Mouse (Mus musculus): ENCODE measurements around the gene Trim47. TPM values are rescaled to one million over a fixed set of nuclear protein-coding genes. Genes with fewer than 3 reads are reported as not detected.
"Not testable (repeated sequence)": the region's sequence is repeated elsewhere in the genome, so short reads cannot be mapped to it uniquely, and the experiment has no call there.

Gene Trim47
- polyA plus RNA-seq, 1 experiment: 27.6 TPM

DNA sequence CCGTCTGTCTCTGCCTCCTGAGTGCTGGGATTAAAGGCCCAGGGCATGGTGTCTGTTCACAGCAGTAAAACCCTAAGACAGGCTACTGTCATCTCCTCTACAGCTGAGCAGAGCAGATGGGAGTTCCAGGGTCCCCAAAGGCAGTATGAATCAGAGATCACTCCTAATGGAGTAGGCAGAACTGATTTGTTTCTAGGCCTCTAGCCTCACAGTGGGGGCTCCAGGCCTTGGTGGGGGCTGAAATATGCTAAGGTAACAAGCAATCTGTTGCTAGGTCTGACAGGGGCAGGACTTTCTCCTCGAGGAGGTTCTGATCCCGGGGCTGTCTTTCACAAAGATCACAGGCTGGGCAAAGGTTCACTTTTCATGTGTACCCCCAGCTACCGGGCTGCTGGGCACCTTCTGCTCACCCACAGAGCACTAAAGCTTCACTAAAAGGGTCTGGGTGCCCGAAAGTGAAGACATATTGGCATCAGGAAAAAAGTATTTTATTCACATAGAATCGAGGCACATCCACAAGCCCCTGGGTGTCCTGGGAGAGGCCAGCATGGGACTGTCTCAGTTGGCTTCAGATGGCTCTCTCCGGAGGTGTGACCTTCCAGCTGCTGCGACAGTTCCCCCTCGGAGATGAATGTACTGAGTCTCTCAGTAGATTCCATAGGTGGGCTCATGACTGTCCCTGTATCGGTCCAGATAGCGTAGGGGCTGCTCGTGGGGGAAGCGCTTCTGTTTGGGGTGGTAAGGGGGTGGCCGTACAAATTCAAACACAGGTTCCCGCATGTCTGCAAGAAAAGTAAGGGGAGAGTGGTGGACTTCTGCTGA, 4.5 kb upstream of the Trim47 start:
- H3K27ac ChIP-seq (ENCODE audit: control insufficient read depth, insufficient read depth, low read length): peak overlapping the region; percentile 85

DNA sequence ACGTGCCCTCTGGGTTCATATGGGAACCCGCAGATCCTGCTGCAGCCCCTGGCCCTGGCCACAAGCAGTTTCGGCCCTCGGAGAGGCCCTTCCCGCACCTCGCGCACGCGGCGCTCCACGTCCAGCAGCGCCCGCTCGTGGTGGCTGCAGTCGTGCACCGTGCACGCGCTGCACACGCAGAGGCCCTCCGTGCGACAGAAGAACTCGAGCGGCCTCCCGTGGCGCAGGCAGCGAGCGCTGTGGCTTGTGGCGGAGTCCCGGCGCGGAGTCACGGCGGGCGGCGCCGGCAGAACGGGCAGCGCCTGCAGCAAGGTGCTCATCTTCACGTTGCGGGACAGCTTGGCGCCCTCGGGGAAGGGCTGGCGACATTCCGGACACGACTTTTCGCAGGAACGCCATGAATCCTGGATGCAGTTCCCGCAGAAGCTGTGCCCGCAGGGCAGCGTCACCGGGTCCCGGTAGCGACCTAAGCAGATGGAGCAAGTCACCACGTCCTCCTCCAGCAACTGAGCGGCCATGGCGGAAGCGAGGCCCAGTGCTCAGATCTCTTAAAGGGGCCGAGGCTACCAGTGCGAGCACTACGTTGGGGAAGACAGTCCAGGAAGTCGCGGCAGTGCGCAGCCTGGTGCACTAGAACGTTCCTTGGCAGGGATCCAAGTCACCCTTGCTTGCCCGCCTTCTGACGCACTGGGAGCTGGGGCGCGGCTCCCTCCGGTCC, 3.6 kb upstream of the Trim47 start, which contains the start of gene Trim65:
Trim65 (minus strand) TSS at position 641 of the 718 bp plus-strand sequence.
- H3K27ac ChIP-seq (ENCODE audit: control insufficient read depth, insufficient read depth, low read length): peak within 1 kb of the TSS; percentile 85
- peaks cover 28% of the 10 kb centered on the region for H3K4me1 ChIP-seq (replicated peaks; ENCODE audit: control insufficient read depth, insufficient read depth, low read length)
- TF ChIP-seq CTCF (IDR thresholded peaks at IDR 0.05; ENCODE audit: borderline replicate concordance, control insufficient read depth, extremely low read depth, insufficient read depth, low read length, poor library complexity) (peak; percentile 93), POLR2A (IDR thresholded peaks at IDR 0.05; ENCODE audit: control insufficient read depth, extremely low read depth, insufficient read depth, low read length, poor library complexity) (no peak)
- peak within 1 kb of the TSS; percentile 66 for H3K4me3 ChIP-seq (ENCODE audit: control insufficient read depth, insufficient read depth, low read length)
- peaks cover 10% of the 10 kb centered on the region for H3K36me3 ChIP-seq (ENCODE audit: control insufficient read depth, insufficient read depth, low read length)
- no peaks in the 10 kb centered on the region for H3K27me3 ChIP-seq (ENCODE audit: control insufficient read depth, insufficient read depth, low read length)
- peak; percentile 87 for DNase-seq
- under 1% methylated on average over 69 of the region's 69 CpGs for WGBS

More for the DNA sequence above, 4.5 kb upstream of the Trim47 start:
- Histone ChIP-seq H3K27me3 (ENCODE audit: control insufficient read depth, insufficient read depth, low read length) (no peaks in the 10 kb centered on the region), H3K36me3 (ENCODE audit: control insufficient read depth, insufficient read depth, low read length) (peaks cover 3% of the 10 kb centered on the region; the same call in 1 of the 2 replicates), H3K4me3 (ENCODE audit: control insufficient read depth, insufficient read depth, low read length) (peak overlapping the region; percentile 66), H3K4me1 (replicated peaks; ENCODE audit: control insufficient read depth, insufficient read depth, low read length) (peaks cover 28% of the 10 kb centered on the region)
- DNase-seq: no peak
- TF ChIP-seq POLR2A (IDR thresholded peaks at IDR 0.05; ENCODE audit: control insufficient read depth, extremely low read depth, insufficient read depth, low read length, poor library complexity): no peak
- TF ChIP-seq CTCF (IDR thresholded peaks at IDR 0.05; ENCODE audit: borderline replicate concordance, control insufficient read depth, extremely low read depth, insufficient read depth, low read length, poor library complexity): no peak
- WGBS: 89% methylated on average over 15 of the region's 15 CpGs

DNA sequence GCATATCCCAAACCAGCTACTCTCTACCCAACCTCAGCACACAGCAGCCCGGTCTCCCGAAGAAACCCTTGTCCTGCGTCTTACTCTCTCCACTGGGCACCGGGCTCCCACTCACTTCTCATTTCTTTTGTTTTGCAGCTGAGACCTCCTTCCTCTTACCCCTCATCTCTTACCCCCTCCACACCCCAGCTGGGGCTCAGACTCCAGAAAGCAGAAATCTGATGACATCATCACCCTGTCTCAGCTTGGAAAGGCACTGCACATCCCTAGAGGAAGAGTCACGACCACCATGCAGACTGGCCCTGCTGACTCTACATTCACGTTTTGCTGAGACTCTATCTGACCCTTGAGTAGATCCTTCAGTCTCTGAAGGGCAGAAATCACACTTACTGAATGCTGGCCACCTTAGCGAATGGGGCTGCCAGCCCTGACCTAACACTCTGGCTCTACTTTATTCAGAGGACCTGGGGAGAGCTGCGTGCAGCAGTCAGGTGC, 3.0 kb upstream of the Trim47 start:
- 5% methylated on average over 8 of the region's 8 CpGs for WGBS
- TF ChIP-seq POLR2A (IDR thresholded peaks at IDR 0.05; ENCODE audit: control insufficient read depth, extremely low read depth, insufficient read depth, low read length, poor library complexity) (no peak), CTCF (IDR thresholded peaks at IDR 0.05; ENCODE audit: borderline replicate concordance, control insufficient read depth, extremely low read depth, insufficient read depth, low read length, poor library complexity) (no peak)
- H3K27me3 ChIP-seq (ENCODE audit: control insufficient read depth, insufficient read depth, low read length): no peaks in the 10 kb centered on the region
- peak overlapping the region; percentile 18; the same call in 1 of the 2 replicates for H3K27ac ChIP-seq (ENCODE audit: control insufficient read depth, insufficient read depth, low read length)
- peaks cover 28% of the 10 kb centered on the region for H3K4me1 ChIP-seq (replicated peaks; ENCODE audit: control insufficient read depth, insufficient read depth, low read length)
- H3K4me3 ChIP-seq (ENCODE audit: control insufficient read depth, insufficient read depth, low read length): peak overlapping the region; percentile 66
- peak; percentile 31 for DNase-seq
- peaks cover 16% of the 10 kb centered on the region for H3K36me3 ChIP-seq (ENCODE audit: control insufficient read depth, insufficient read depth, low read length)

- Histone ChIP-seq H3K4me3 (ENCODE audit: control insufficient read depth, insufficient read depth, low read length) (peak overlapping the region; percentile 66), H3K27ac (ENCODE audit: control insufficient read depth, insufficient read depth, low read length) (no peak overlapping the region), H3K4me1 (replicated peaks; ENCODE audit: control insufficient read depth, insufficient read depth, low read length) (peaks cover 28% of the 10 kb centered on the region), H3K36me3 (ENCODE audit: control insufficient read depth, insufficient read depth, low read length) (peaks cover 16% of the 10 kb centered on the region), H3K27me3 (ENCODE audit: control insufficient read depth, insufficient read depth, low read length) (no peaks in the 10 kb centered on the region)
- no peak for DNase-seq
- WGBS: 79% methylated on average over 9 of the region's 9 CpGs
- TF ChIP-seq CTCF (IDR thresholded peaks at IDR 0.05; ENCODE audit: borderline replicate concordance, control insufficient read depth, extremely low read depth, insufficient read depth, low read length, poor library complexity) (no peak), POLR2A (IDR thresholded peaks at IDR 0.05; ENCODE audit: control insufficient read depth, extremely low read depth, insufficient read depth, low read length, poor library complexity) (no peak)
Observed at GRCm38 (mm10) chr11:116129091-116129790, 2.2 kb upstream of the Trim47 start.

- peaks cover 20% of the 10 kb centered on the region for H3K36me3 ChIP-seq (ENCODE audit: control insufficient read depth, insufficient read depth, low read length)
- no peak for TF ChIP-seq CTCF (IDR thresholded peaks at IDR 0.05; ENCODE audit: borderline replicate concordance, control insufficient read depth, extremely low read depth, insufficient read depth, low read length, poor library complexity)
- TF ChIP-seq POLR2A (IDR thresholded peaks at IDR 0.05; ENCODE audit: control insufficient read depth, extremely low read depth, insufficient read depth, low read length, poor library complexity): no peak
- H3K27ac ChIP-seq (ENCODE audit: control insufficient read depth, insufficient read depth, low read length): no peak overlapping the region
- no peaks in the 10 kb centered on the region for H3K27me3 ChIP-seq (ENCODE audit: control insufficient read depth, insufficient read depth, low read length)
- 93% methylated on average over 9 of the region's 9 CpGs for WGBS
- no peak overlapping the region for H3K4me3 ChIP-seq (ENCODE audit: control insufficient read depth, insufficient read depth, low read length)
- peaks cover 24% of the 10 kb centered on the region for H3K4me1 ChIP-seq (replicated peaks; ENCODE audit: control insufficient read depth, insufficient read depth, low read length)
- DNase-seq: no peak
Observed at GRCm38 (mm10) chr11:116127986-116128385, 976 bp upstream of the Trim47 start.

DNA sequence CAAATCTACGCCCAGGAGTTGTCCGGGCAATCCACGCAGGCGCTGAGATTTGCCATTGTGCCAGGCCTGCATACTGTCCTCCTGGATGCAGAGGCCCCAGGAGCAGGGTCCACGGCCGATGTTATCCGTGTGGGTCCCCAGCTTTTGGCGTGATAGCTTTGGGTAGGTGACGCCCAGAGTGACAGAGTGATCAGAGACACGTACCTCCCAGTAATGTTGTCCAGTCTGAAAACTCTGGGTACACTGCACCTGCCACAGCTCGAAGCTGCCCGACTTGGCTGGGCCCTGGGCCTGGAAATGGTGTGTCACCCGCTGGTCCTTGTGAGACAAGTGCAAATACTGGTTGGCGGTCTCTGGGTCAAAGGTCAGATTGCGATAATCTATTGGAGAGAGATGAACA, 749 bp downstream of the Trim47 start:
- WGBS: over 99% methylated on average over 15 of the region's 15 CpGs
- Histone ChIP-seq H3K27ac (ENCODE audit: control insufficient read depth, insufficient read depth, low read length) (no peak overlapping the region), H3K4me1 (replicated peaks; ENCODE audit: control insufficient read depth, insufficient read depth, low read length) (peaks cover 13% of the 10 kb centered on the region), H3K27me3 (ENCODE audit: control insufficient read depth, insufficient read depth, low read length) (no peaks in the 10 kb centered on the region), H3K36me3 (ENCODE audit: control insufficient read depth, insufficient read depth, low read length) (peaks cover 20% of the 10 kb centered on the region), H3K4me3 (ENCODE audit: control insufficient read depth, insufficient read depth, low read length) (no peak overlapping the region)
- DNase-seq: no peak
- TF ChIP-seq POLR2A (IDR thresholded peaks at IDR 0.05; ENCODE audit: control insufficient read depth, extremely low read depth, insufficient read depth, low read length, poor library complexity) (no peak), CTCF (IDR thresholded peaks at IDR 0.05; ENCODE audit: borderline replicate concordance, control insufficient read depth, extremely low read depth, insufficient read depth, low read length, poor library complexity) (no peak)

- not testable (repeated sequence) for DNase-seq; H3K4me1 ChIP-seq (replicated peaks; ENCODE audit: control insufficient read depth, insufficient read depth, low read length); H3K27ac ChIP-seq (ENCODE audit: control insufficient read depth, insufficient read depth, low read length); H3K4me3 ChIP-seq (ENCODE audit: control insufficient read depth, insufficient read depth, low read length); H3K27me3 ChIP-seq (ENCODE audit: control insufficient read depth, insufficient read depth, low read length)
- 98% methylated on average over 8 of the region's 8 CpGs for WGBS
- peaks cover 17% of the 10 kb centered on the region for H3K36me3 ChIP-seq (ENCODE audit: control insufficient read depth, insufficient read depth, low read length)
Observed at GRCm38 (mm10) chr11:116121731-116122245, 5.2 kb downstream of the Trim47 start.

All from thymus, adult 2 months (tissue).